In the genomic region with DNA sequence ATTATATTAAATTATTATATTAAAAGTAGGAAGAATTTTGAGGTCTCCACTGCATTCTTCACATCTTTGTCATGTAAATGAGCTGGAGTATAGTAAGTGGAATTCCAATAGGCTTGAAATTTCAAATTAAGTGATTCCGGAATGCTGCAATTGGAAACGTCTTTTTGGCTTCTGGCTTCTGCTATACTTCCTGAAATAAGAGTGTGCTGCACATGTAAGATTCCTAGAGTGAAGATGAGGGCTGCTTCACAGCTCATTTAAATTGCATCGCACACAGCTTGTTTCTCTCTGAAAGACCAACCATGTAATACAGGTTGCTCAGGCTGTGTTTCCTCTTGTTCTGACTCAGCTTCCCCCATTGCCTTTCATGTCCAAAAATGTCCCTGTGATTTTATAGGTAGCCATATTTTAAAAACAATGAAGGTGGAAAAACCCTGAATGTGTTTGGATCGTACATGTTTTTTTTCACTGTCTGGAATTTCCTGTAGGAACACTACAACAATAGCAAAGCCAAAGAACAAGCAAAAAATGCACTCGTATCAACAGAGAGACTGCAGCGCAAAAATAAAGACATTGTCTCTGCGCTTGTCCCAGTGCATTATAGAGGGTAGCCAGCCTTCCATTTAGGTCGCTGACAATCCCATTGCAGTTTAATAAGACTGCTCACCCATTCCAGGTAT, we compare ENCODE assay signal across 10 mouse cellular contexts. TPM values are rescaled to one million over a fixed set of nuclear protein-coding genes. Genes with fewer than 3 reads are reported as not detected.
DNase-seq lines count a peak whose midpoint lies in the region; ATAC-seq lines count a peak whose summit lies in the region.
"Had no signal": no experiment of that assay in that cellular context is flagged by ENCODE, and none has a peak within 500 bp of the region (broad histone marks: within the 10 kb centered on the region; RNA-seq: fewer than 3 reads in every experiment).

No protein-coding gene starts in this region.

- 74% methylated on average over 8 of the region's 8 CpGs for WGBS in forebrain, embryonic 13.5 days
- WGBS in forebrain, embryonic 10.5 days, result 88% methylated on average over 8 of the region's 8 CpGs
- 63% methylated on average over 8 of the region's 8 CpGs for WGBS in hindbrain, embryonic 13.5 days
- 75% methylated on average over 8 of the region's 8 CpGs for WGBS in hindbrain, embryonic 11.5 days
- 65% methylated on average over 8 of the region's 8 CpGs for WGBS in lung, embryonic 15.5 days
- 59% methylated on average over 8 of the region's 8 CpGs for WGBS in forebrain, embryonic 15.5 days

- H3K4me2 ChIP-seq in forebrain, embryonic 13.5 days, result no peak overlapping the region
- no peak overlapping the region for H3K4me2 ChIP-seq in hindbrain, embryonic 13.5 days
- no peak overlapping the region for H3K4me2 ChIP-seq in hindbrain, embryonic 11.5 days (replicated peaks; ENCODE audit: low read depth, low read length)
- no peak overlapping the region for H3K4me2 ChIP-seq in lung, embryonic 15.5 days
- no peak overlapping the region for H3K4me2 ChIP-seq in forebrain, embryonic 15.5 days (replicated peaks)
- H3K4me2 ChIP-seq: liver, embryonic 13.5 days had no signal

- H3K9ac ChIP-seq in forebrain, embryonic 13.5 days, result no peak overlapping the region
- H3K9ac ChIP-seq in hindbrain, embryonic 13.5 days, result no peak overlapping the region; the same call in 1 of the 2 replicates
- H3K9ac ChIP-seq in hindbrain, embryonic 11.5 days (ENCODE audit: low read depth, low read length), result no peak overlapping the region
- no peak overlapping the region for H3K9ac ChIP-seq in lung, embryonic 15.5 days
- no peak overlapping the region for H3K9ac ChIP-seq in forebrain, embryonic 15.5 days (replicated peaks)
- H3K9ac ChIP-seq: liver, embryonic 13.5 days had no signal

- ATAC-seq in forebrain, embryonic 13.5 days, result 0 out of 2 replicates have a peak, but pooled peaks have one; percentile 27
- ATAC-seq in hindbrain, embryonic 13.5 days (ENCODE audit: low FRiP score), result no peak
- no peak for ATAC-seq in hindbrain, embryonic 11.5 days (ENCODE audit: low FRiP score)
- ATAC-seq in lung, embryonic 15.5 days (ENCODE audit: borderline replicate concordance, extremely low read depth, low FRiP score, low TSS enrichment), result no peak
- no peak for ATAC-seq in forebrain, embryonic 15.5 days (replicated peaks)

- no peak overlapping the region for H3K27ac ChIP-seq in forebrain, embryonic 13.5 days
- H3K27ac ChIP-seq in forebrain, embryonic 10.5 days, result no peak overlapping the region
- peak overlapping the region; percentile 50 for H3K27ac ChIP-seq in hindbrain, embryonic 13.5 days
- no peak overlapping the region for H3K27ac ChIP-seq in hindbrain, embryonic 11.5 days (ENCODE audit: low read depth, low read length)
- peak overlapping the region; percentile 75 for H3K27ac ChIP-seq in lung, embryonic 15.5 days
- H3K27ac ChIP-seq in forebrain, embryonic 15.5 days (replicated peaks), result peak overlapping the region; percentile 12; the same call in 1 of the 2 replicates
- H3K27ac ChIP-seq: liver, embryonic 13.5 days had no signal

- H3K36me3 ChIP-seq in forebrain, embryonic 13.5 days (ENCODE audit: poor library complexity, severe bottlenecking), result 0 out of 2 replicates have a peak, but pooled peaks cover 3% of the 10 kb centered on the region
- no peaks in the 10 kb centered on the region for H3K36me3 ChIP-seq in forebrain, embryonic 10.5 days (replicated peaks)
- no peaks in the 10 kb centered on the region for H3K36me3 ChIP-seq in hindbrain, embryonic 13.5 days
- H3K36me3 ChIP-seq in hindbrain, embryonic 11.5 days (ENCODE audit: control insufficient read depth, insufficient read depth, low read length), result no peaks in the 10 kb centered on the region
- H3K36me3 ChIP-seq in lung, embryonic 15.5 days, result no peaks in the 10 kb centered on the region
- no peaks in the 10 kb centered on the region for H3K36me3 ChIP-seq in forebrain, embryonic 15.5 days
- H3K36me3 ChIP-seq: liver, embryonic 13.5 days had no signal

- DNase-seq in forebrain, embryonic 10.5 days (ENCODE audit: extremely low spot score, low spot score), result no peak
- DNase-seq in hindbrain, embryonic 11.5 days (ENCODE audit: low spot score), result no peak
- DNase-seq in lung, postnatal 25 days (ENCODE audit: low spot score), result no peak
- DNase-seq in left cerebral cortex, adult 8-10 months (ENCODE audit: low spot score in 2 of 2), result no peak
- DNase-seq: liver, embryonic 13.5 days; right cerebral cortex, postnatal 25 days had no signal

- no peak overlapping the region for H3K4me3 ChIP-seq in forebrain, embryonic 13.5 days
- no peak overlapping the region for H3K4me3 ChIP-seq in forebrain, embryonic 10.5 days
- no peak overlapping the region for H3K4me3 ChIP-seq in hindbrain, embryonic 13.5 days
- H3K4me3 ChIP-seq in hindbrain, embryonic 11.5 days (ENCODE audit: low read depth, low read length), result no peak overlapping the region
- H3K4me3 ChIP-seq in lung, embryonic 15.5 days, result no peak overlapping the region
- H3K4me3 ChIP-seq in forebrain, embryonic 15.5 days, result no peak overlapping the region
- H3K4me3 ChIP-seq: liver, embryonic 13.5 days had no signal

- H3K27me3 ChIP-seq in forebrain, embryonic 13.5 days, result no peaks in the 10 kb centered on the region
- H3K27me3 ChIP-seq in forebrain, embryonic 10.5 days (ENCODE audit: poor library complexity, severe bottlenecking), result no peaks in the 10 kb centered on the region
- H3K27me3 ChIP-seq in hindbrain, embryonic 13.5 days, result no peaks in the 10 kb centered on the region
- no peaks in the 10 kb centered on the region for H3K27me3 ChIP-seq in hindbrain, embryonic 11.5 days (ENCODE audit: control insufficient read depth, insufficient read depth, low read length)
- no peaks in the 10 kb centered on the region for H3K27me3 ChIP-seq in lung, embryonic 15.5 days
- no peaks in the 10 kb centered on the region for H3K27me3 ChIP-seq in forebrain, embryonic 15.5 days
- H3K27me3 ChIP-seq: liver, embryonic 13.5 days had no signal

- H3K9me3 ChIP-seq in forebrain, embryonic 13.5 days (replicated peaks), result no peaks in the 10 kb centered on the region
- no peaks in the 10 kb centered on the region for H3K9me3 ChIP-seq in forebrain, embryonic 10.5 days
- no peaks in the 10 kb centered on the region for H3K9me3 ChIP-seq in hindbrain, embryonic 13.5 days
- no peaks in the 10 kb centered on the region for H3K9me3 ChIP-seq in hindbrain, embryonic 11.5 days (ENCODE audit: control insufficient read depth, low read length)
- H3K9me3 ChIP-seq in lung, embryonic 15.5 days, result no peaks in the 10 kb centered on the region
- no peaks in the 10 kb centered on the region for H3K9me3 ChIP-seq in forebrain, embryonic 15.5 days
- H3K9me3 ChIP-seq: liver, embryonic 13.5 days had no signal

- peaks cover 7% of the 10 kb centered on the region for H3K4me1 ChIP-seq in forebrain, embryonic 13.5 days
- H3K4me1 ChIP-seq in forebrain, embryonic 10.5 days, result no peaks in the 10 kb centered on the region
- H3K4me1 ChIP-seq in hindbrain, embryonic 13.5 days (replicated peaks), result peaks cover 8% of the 10 kb centered on the region; the same call in 1 of the 2 replicates
- H3K4me1 ChIP-seq in hindbrain, embryonic 11.5 days (replicated peaks; ENCODE audit: control insufficient read depth, insufficient read depth, low read length), result no peaks in the 10 kb centered on the region
- peaks cover 10% of the 10 kb centered on the region; the same call in 1 of the 2 replicates for H3K4me1 ChIP-seq in lung, embryonic 15.5 days
- peaks cover 8% of the 10 kb centered on the region for H3K4me1 ChIP-seq in forebrain, embryonic 15.5 days
- H3K4me1 ChIP-seq: liver, embryonic 13.5 days had no signal

RNA-seq across cellular contexts. Expression of a gene that starts 58.4 kb away (rescaled TPM):
- polyA plus RNA-seq in forebrain, embryonic 13.5 days (2015; fragmentation: Nextera tagmentation; extraction: Ambion mirVana), result 42.7 and 45.4 TPM in 2 replicates
- 46.5 and 46.8 TPM in 2 replicates for polyA plus RNA-seq in forebrain, embryonic 10.5 days (2016; fragmentation: Nextera tagmentation; extraction: Ambion mirVana)
- 38.4 and 40.9 TPM in 2 replicates for polyA plus RNA-seq in hindbrain, embryonic 13.5 days (2015; fragmentation: Nextera tagmentation; extraction: Ambion mirVana)
- polyA plus RNA-seq in hindbrain, embryonic 11.5 days (2014; fragmentation: Nextera tagmentation; extraction: Ambion mirVana), result 56.0 and 65.7 TPM in 2 replicates
- polyA plus RNA-seq in lung, embryonic 15.5 days (2015; fragmentation: Nextera tagmentation; extraction: Ambion mirVana), result 52.8 and 53.0 TPM in 2 replicates
- 41.3 and 42.4 TPM in 2 replicates for polyA plus RNA-seq in forebrain, embryonic 15.5 days (2015; fragmentation: Nextera tagmentation; extraction: Ambion mirVana)
- total RNA-seq in left cerebral cortex, adult 8-10 months (2022), result 10 to 100 TPM; 11.4 to 14.5 (median 13.1) TPM

Comparison
In these comparisons a context has a peak if more than half of its experiments do, and no peak if none do; other contexts are left out.
1. H3K27ac ChIP-seq: peak in hindbrain, embryonic 13.5 days (single experiment), lung, embryonic 15.5 days (single experiment) and forebrain, embryonic 15.5 days (single experiment); none in forebrain, embryonic 13.5 days (single experiment), forebrain, embryonic 10.5 days (single experiment) and hindbrain, embryonic 11.5 days (single experiment).